Mouse (Mus musculus) heart, postnatal 10 days (tissue): Measurements from ENCODE around the gene Slc10a6. TPM values are rescaled to one million over a fixed set of nuclear protein-coding genes. Genes with fewer than 3 reads are reported as not detected.

Source experiments
- DNase-seq, 2 experiments: peaks; one replicate each; pipeline ENCODE4 v3.0.0; 2021
- intact Hi-C: fragments of 180-260 bp; cut with DNase I; formaldehyde crosslinking; loops from one replicate; pipeline ENCODE4 v1.15.1; 2025
- total RNA-seq, 2 experiments: library from RNA; stranded (reverse); gene quantifications; 2 replicates each; pipeline ENCODE4 v1.2.3; 2021

Gene Slc10a6
- total RNA-seq, 2 experiments from 2014 or later: 1.6 to 8.5 TPM

- intact Hi-C loops: no loop called here
Observed at GRCm38 (mm10) chr5:103560546-103560945, 68.7 kb downstream of the Slc10a6 start.

More at GRCm38 (mm10) chr5:103560546-103560945, 68.7 kb downstream of the Slc10a6 start:
- no peak for DNase-seq

Other genes with a start within 250 kb of the Slc10a6 start
- 1 to 10 TPM; 9.8 TPM for gene Ptpn13, start 204.2 kb downstream of the Slc10a6 start, total RNA-seq
- not detected for gene 1700016H13Rik, start 26.6 kb upstream of the Slc10a6 start, total RNA-seq
- 10 to 100 TPM; 38.4 to 56.7 TPM for gene Aff1, start 63.0 kb upstream of the Slc10a6 start, total RNA-seq